Mouse (Mus musculus) fibroblast of lung, adult 2 months (primary cell): ENCODE measurements at regions not wholly inside any gene's neighbourhood (a gene's known extent, or its start where the extent isn't known, plus 50 kb on each side); places are given as distances from the start of the nearest gene placed in this dataset.
"Not testable (repeated sequence)": the region's sequence is repeated elsewhere in the genome, so short reads cannot be mapped to it uniquely, and the experiment has no call there.

Experiments
- DNase-seq: peaks from one replicate; pipeline ENCODE4 v3.0.0-alpha.2; 2011; ENCODE audit warnings: low read depth

GRCm38 (mm10) chr16:79312702-79313101 is 221.8 kb upstream of the Tmprss15 start:
- no peak for DNase-seq

- DNase-seq = no peak
These were observed 217.6 kb upstream of the Tmprss15 start for GRCm38 (mm10) chr16:79308541-79308940.

- not testable (repeated sequence) for DNase-seq
These were observed 205.7 kb upstream of the Tmprss15 start for GRCm38 (mm10) chr16:79296621-79297020.

DNA sequence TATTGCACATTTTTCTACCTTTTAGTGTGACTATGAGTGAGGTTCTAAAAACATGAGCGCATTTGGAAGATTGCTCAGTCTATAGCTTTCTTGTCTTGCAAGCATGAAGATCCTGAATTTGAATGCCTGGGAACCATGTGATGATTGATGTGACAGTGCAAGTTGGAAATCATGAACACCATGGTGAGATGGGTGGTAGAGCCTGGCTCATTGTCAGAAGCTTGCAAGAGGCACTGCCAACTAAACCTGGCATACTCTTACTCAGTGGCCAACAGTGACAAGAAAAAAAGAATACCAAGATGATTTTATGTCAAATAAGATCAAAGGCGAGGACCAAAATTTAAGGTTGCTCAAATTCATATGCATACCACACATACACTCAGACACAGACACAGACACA is 188.1 kb upstream of the Tmprss15 start:
- DNase-seq = no peak

GRCm38 (mm10) chr16:79256525-79256924 is 165.6 kb upstream of the Tmprss15 start:
- DNase-seq = no peak

GRCm38 (mm10) chr16:79256084-79256483 is 165.2 kb upstream of the Tmprss15 start:
- DNase-seq = no peak

DNA sequence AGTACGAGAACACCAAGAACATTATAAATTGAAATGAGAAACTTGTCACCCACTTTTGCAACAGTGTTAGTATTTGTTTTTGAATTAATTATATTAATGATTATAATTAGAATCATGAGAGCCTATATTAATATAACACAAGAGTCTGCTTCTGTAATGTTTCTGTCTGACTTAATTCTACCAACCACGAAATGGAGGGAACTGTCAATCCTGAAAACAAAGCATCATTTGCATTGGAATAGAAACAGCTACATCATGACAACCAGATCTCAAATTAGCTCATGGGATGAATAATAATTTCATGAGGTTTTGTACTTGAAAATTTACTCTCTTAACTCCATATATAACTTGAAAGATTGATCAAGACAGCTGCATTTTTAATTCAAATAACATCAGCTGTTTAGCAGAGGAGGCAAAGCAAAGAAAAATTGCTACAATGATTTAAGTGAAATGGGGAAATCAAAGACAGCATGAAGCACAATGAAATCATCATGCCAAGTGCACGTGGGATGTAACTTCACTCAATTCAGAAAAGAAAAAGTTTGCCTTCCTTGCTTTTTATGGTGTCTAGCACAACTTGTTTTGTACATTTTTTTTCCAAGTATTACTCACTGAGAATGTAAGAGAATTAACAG is 150.1 kb upstream of the Tmprss15 start:
- DNase-seq = no peak

GRCm38 (mm10) chr16:79240191-79240590 is 149.3 kb upstream of the Tmprss15 start:
- DNase-seq = no peak

- no peak for DNase-seq
These were observed 100.3 kb upstream of the Tmprss15 start for GRCm38 (mm10) chr16:79191196-79191595.

GRCm38 (mm10) chr16:79186471-79186870 is 95.6 kb upstream of the Tmprss15 start:
- DNase-seq = peak; percentile 8

- DNase-seq = no peak
These were observed 91.6 kb upstream of the Tmprss15 start for GRCm38 (mm10) chr16:79182474-79182873.

- no peak for DNase-seq
These were observed 86.6 kb upstream of the Tmprss15 start for GRCm38 (mm10) chr16:79177299-79177999.

- no peak for DNase-seq
These were observed 85.9 kb upstream of the Tmprss15 start for GRCm38 (mm10) chr16:79176832-79177243.

- DNase-seq = peak; percentile 20
These were observed 77.3 kb upstream of the Tmprss15 start for GRCm38 (mm10) chr16:79168193-79168592.

DNA sequence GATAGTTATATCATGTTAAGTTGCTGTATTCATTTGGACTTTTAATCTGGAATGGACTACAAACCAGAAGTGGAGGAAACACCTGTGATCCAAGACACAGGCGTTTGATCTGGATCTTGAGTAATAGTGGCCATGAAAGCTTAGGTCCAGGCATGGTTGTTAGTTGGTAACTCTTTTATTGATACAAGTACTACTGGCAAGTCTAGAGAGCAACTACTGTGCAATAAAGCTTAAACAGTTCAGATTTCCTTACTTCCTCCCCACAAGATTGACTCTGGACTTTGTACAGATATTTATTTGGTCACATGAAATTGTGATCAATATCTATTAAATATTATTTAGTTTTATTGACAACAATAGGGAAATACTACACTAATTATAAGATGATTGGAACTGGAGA is 51.9 kb upstream of the Tmprss15 start:
- no peak for DNase-seq
